Mouse (Mus musculus) ES-E14 (cell line): ENCODE measurements around the gene Smco3.

Experiments used
- HCFC1 ChIP-seq: IDR thresholded peaks from 2 replicates; pipeline ENCODE4 v1.6.1; 2012; ENCODE audit warnings: low read length, inconsistent platforms, borderline replicate concordance; ENCODE audit not compliant: insufficient read depth
- ZC3H11A ChIP-seq: IDR thresholded peaks from 2 replicates; pipeline ENCODE4 v1.6.1; 2012; ENCODE audit warnings: low read depth, mild to moderate bottlenecking, inconsistent platforms, low read length, borderline replicate concordance

GRCm38 (mm10) chr6:136820381-136820780, 14.9 kb downstream of the Smco3 start:
- no peak for TF ChIP-seq ZC3H11A
- no peak for TF ChIP-seq HCFC1
